Mouse (Mus musculus) bone marrow, adult 2 months (tissue): Measurements from ENCODE around the gene Zyx.

ENCODE experiments used
- CTCF ChIP-seq: fragments of 200-500 bp; IDR thresholded peaks from 2 replicates; pipeline ENCODE4 v1.5.1; 2011; ENCODE audit warnings: low read length, control low read depth; ENCODE audit not compliant: control insufficient read depth, insufficient read depth
- POLR2A ChIP-seq: fragments of 200-500 bp; IDR thresholded peaks from 2 replicates; pipeline ENCODE4 v1.6.1; 2011; ENCODE audit warnings: low read depth, mild to moderate bottlenecking, control low read depth, low read length, borderline replicate concordance; ENCODE audit not compliant: control insufficient read depth

- TF ChIP-seq CTCF (no peak), POLR2A (no peak)
Measured at GRCm38 (mm10) chr6:42376016-42376415, 26.6 kb downstream of the Zyx start.
